Mouse (Mus musculus): ENCODE measurements at regions not wholly inside any gene's neighbourhood (a gene's known extent, or its start where the extent isn't known, plus 50 kb on each side); places are given as distances from the start of the nearest gene placed in this dataset.

- in situ Hi-C loops (cut with MboI; ENCODE audit: low sequenced_read_pairs), result no loop called here
These were observed 218.3 kb downstream of the Myo1b start for GRCm38 (mm10) chr1:51697265-51698192.

GRCm38 (mm10) chr1:51696471-51696870 lies 218.2 kb upstream of the Nabp1 start:
- in situ Hi-C loops (cut with MboI; ENCODE audit: low sequenced_read_pairs), result no loop called here

GRCm38 (mm10) chr1:51690878-51691277 lies 212.7 kb upstream of the Nabp1 start:
- in situ Hi-C loops (cut with MboI; ENCODE audit: low sequenced_read_pairs), result no loop called here

DNA sequence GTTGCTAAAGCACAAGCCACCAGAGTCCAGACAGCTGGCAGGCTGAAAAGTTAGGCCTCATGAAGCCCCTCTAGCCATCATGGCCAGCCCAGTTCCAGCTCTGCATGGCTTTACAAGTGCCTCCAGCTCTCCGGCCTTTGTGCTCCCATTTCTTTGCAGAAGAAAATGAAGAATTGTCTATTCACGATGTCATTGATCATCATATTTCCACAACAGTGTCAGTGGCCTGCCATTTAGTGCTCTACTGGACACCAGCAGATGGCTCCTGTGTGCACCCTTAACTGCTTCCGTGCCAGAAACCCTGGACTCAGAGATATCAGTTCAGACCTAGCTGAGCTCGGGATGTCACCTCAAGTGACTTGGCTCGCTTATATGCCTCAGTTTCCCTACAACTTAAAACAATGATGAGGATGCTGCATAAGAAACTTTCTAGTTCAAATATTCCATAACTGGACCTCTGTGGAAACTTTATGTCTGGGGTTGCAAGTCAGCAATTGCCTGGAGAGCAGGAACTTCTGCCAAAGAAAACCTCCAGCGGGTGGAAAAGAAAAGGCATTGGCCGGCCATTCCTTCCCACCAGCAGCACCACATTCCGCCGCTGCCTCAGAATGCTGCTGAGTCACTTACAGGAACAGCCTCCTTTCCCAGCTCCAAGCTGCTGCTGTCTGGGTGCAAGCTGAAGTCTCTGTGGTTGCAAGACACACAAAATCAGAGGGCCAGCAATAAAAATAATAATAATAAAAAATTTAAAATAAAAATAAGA lies 211.4 kb upstream of the Nabp1 start:
- in situ Hi-C loops (cut with MboI; ENCODE audit: low sequenced_read_pairs), result no loop called here

- in situ Hi-C loops (cut with MboI; ENCODE audit: low sequenced_read_pairs), result no loop called here
These were observed 210.7 kb upstream of the Nabp1 start for GRCm38 (mm10) chr1:51688946-51689345.

DNA sequence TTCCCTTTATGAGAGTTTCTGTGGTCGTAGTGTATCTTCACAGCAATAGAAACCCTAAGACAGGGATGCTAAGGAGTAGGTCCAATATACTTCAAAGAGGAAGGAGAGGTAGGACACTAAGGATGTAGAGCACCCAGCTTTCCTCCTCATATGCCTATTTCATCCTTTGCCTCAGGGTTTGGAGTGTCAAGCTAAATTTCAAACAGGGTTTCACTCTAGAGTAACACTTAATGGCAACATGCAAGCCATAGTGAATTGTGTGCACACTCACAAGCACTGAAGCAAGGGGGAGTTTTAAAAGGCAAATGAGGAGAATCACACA lies 210.0 kb upstream of the Nabp1 start:
- in situ Hi-C loops (cut with MboI; ENCODE audit: low sequenced_read_pairs), result no loop called here

DNA sequence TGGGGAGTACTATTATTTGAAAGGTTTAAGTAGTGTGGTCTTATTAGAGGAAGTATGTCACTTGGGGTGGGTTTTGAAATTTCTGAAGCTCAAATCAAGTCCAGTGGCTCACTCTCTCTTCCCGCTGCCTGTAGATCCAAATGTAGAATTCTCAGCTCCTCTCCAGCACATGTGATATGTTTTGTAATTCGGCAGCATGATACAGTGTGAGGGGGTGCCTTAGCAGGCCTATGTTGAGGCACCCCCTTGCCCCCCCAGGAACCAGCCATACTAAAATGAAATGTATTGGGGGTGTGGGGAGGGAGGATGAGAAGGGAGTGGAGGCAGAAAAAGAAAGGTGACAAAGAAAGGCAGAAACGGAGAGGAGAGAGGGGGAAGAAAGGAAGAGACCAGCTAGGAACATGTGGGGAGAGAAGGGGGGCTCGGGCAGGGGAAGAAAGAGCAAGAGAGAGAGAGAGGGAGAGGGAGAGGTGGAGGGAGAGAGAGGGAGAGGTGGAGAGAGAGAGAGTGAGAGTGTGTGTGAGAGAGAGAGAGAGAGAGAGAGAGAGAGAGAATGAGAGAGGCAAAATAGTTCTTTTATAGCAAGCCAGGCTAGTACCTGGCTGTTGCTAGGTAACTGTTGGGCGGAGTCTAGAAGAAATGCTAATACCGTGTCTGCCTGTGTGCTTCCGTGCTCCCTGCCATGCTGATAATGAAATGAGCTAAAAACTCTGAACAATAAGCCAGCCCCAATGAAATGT lies 209.4 kb upstream of the Nabp1 start:
- in situ Hi-C loops (cut with MboI; ENCODE audit: low sequenced_read_pairs), result no loop called here

GRCm38 (mm10) chr1:51686759-51687158 lies 208.5 kb upstream of the Nabp1 start:
- in situ Hi-C loops (cut with MboI; ENCODE audit: low sequenced_read_pairs), result no loop called here

- in situ Hi-C loops (cut with MboI; ENCODE audit: low sequenced_read_pairs), result no loop called here
These were observed 204.0 kb upstream of the Nabp1 start for GRCm38 (mm10) chr1:51682273-51682672.

DNA sequence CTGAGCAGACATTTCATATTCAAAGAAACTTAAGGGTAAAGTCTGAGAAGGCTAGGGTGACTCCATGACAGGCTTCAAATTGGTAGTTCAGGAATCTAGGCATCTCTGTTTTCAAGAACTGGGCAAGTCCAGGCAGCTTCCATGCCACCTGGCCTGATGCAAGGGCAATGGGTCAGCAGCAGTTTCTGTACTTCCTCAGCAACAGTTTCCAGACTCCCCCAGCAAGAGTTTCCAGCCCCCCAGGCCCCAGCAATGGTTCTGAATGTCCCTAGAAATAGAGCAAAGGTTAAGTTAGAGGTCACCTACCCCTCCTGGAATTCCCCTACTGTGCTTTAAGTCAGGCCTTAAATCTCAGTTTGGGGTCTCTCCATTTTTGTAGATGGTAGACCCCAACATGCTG lies 203.6 kb upstream of the Nabp1 start:
- in situ Hi-C loops (cut with MboI; ENCODE audit: low sequenced_read_pairs), result no loop called here

DNA sequence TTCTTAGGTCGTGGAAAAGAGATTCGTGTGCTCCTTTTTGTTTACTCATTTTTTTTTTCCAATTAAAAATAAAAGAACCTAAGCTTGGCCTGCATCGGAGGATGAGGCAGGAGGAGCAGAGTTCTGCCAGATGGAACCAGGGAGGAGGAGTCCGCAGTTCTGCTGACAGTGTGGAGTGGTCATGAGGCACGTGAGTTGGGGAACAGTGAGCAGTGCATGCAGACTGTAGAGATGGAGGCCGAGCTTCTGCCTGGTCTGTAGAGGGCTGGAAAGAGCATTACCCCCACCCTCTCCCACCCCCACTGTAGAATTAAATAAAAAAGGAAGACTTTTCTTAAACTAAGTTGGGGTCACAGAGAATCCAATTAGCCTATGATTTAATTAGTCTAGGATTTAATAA lies 202.5 kb upstream of the Nabp1 start:
- in situ Hi-C loops (cut with MboI; ENCODE audit: low sequenced_read_pairs), result no loop called here

- in situ Hi-C loops (cut with MboI; ENCODE audit: low sequenced_read_pairs), result no loop called here
These were observed 200.2 kb upstream of the Nabp1 start for GRCm38 (mm10) chr1:51678290-51678928.

- in situ Hi-C loops (cut with MboI; ENCODE audit: low sequenced_read_pairs), result no loop called here
These were observed 199.6 kb upstream of the Nabp1 start for GRCm38 (mm10) chr1:51677802-51678201.

DNA sequence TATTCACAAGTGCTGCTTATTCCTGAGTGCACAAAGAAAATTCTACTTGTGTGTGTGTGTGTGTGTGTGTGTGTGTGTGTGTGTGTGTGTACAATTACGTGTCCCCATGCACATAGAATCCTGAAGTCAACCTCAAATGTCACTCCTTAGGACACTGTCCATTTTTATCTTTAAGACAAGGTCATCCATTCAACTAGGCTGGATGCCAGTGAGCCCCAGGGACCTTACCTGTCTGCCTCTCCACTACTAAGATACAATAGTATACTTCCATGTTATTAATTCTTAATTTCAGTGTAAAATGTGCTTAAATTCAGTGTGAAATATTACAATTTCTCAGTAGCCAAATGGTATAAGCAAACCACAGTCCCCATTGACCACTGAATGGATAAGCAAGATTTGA lies 193.5 kb upstream of the Nabp1 start:
- in situ Hi-C loops (cut with MboI; ENCODE audit: low sequenced_read_pairs), result no loop called here

DNA sequence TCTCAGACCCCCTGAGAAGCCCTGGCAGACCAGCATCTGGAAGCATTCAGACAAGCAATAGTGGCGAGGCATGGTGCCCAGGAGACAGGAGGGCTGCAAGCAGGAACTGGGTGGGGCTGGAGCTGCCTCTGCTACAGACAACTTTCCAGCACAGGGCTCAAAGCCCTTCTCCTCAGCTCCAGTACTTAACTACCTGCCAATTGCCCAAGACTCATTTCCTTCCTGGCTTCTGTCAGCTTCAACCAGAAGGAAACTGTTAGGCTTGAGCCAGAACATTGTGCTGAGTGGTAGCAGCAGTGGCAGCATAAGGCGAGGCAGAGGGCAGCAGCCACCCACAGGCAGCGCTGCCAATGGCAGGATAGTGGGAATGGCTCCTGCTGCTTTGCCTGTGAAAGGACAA lies 193.1 kb upstream of the Nabp1 start:
- in situ Hi-C loops (cut with MboI; ENCODE audit: low sequenced_read_pairs), result no loop called here

- in situ Hi-C loops (cut with MboI; ENCODE audit: low sequenced_read_pairs), result no loop called here
These were observed 191.8 kb upstream of the Nabp1 start for GRCm38 (mm10) chr1:51670009-51670408.

- in situ Hi-C loops (cut with MboI; ENCODE audit: low sequenced_read_pairs), result no loop called here
These were observed 190.7 kb upstream of the Nabp1 start for GRCm38 (mm10) chr1:51668881-51669280.

- in situ Hi-C loops (cut with MboI; ENCODE audit: low sequenced_read_pairs), result no loop called here
These were observed 182.3 kb upstream of the Nabp1 start for GRCm38 (mm10) chr1:51660531-51660930.

DNA sequence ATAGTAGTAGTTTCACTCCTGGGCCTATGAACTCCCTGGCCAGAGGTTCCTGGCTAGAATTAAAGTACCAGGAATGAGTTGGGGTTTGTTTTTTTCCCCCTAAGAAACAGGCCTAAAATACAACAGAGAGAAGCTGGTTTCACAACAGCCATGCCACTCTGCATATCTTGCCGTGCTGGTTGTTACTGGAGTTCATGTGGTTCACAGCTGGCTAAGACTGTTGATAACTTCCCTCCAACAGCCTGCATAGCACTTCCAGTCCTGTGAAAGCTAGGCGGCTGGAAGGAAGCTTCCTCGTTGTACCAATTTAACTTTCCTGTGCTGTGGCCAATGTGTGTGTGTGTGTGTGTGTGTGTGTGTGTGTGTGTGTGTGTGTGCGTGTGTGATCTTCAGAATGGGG lies 179.0 kb upstream of the Nabp1 start:
- in situ Hi-C loops (cut with MboI; ENCODE audit: low sequenced_read_pairs), result no loop called here

GRCm38 (mm10) chr1:51650653-51650995 lies 172.4 kb upstream of the Nabp1 start:
- in situ Hi-C loops (cut with MboI; ENCODE audit: low sequenced_read_pairs), result no loop called here
